ENCODE assay signal across 8 mouse cellular contexts in genomic region chr15:85042361-85042954, GRCm38 (mm10). TPM values are rescaled to one million over a fixed set of nuclear protein-coding genes. Genes with fewer than 3 reads are reported as not detected.
DNase-seq lines count a peak whose midpoint lies in the region; ATAC-seq lines count a peak whose summit lies in the region.

No protein-coding gene starts in this region.

- H3K9ac ChIP-seq in embryonic facial prominence, embryonic 14.5 days (ENCODE audit: low read depth, low read length): 0 out of 2 replicates have a peak overlapping the region, but pooled peaks have one; percentile 7
- no peak overlapping the region for H3K9ac ChIP-seq in heart, embryonic 11.5 days (ENCODE audit: low read depth, low read length)
- H3K9ac ChIP-seq in limb, embryonic 13.5 days: peak overlapping the region; percentile 37; the same call in 1 of the 2 replicates
- H3K9ac ChIP-seq in midbrain, embryonic 16.5 days (ENCODE audit: low read depth, low read length): peak overlapping the region; percentile 39; the same call in 1 of the 2 replicates

- WGBS in embryonic facial prominence, embryonic 14.5 days: 12% methylated on average over 4 of the region's 4 CpGs
- WGBS in heart, embryonic 11.5 days (ENCODE audit: insufficient replicate concordance): 16% methylated on average over 4 of the region's 4 CpGs
- WGBS in limb, embryonic 13.5 days: 10% methylated on average over 4 of the region's 4 CpGs
- 3% methylated on average over 4 of the region's 4 CpGs for WGBS in midbrain, embryonic 16.5 days

- peak overlapping the region; percentile 88 for H3K27ac ChIP-seq in embryonic facial prominence, embryonic 14.5 days (replicated peaks; ENCODE audit: low read depth, low read length)
- H3K27ac ChIP-seq in heart, embryonic 11.5 days (ENCODE audit: low read depth, low read length): peak overlapping the region; percentile 74
- H3K27ac ChIP-seq in limb, embryonic 13.5 days: peak overlapping the region; percentile 86
- peak overlapping the region; percentile 80 for H3K27ac ChIP-seq in midbrain, embryonic 16.5 days (ENCODE audit: low read length)

- ATAC-seq in embryonic facial prominence, embryonic 14.5 days (ENCODE audit: low read depth): peak; percentile 89
- ATAC-seq in heart, embryonic 11.5 days (replicated peaks; ENCODE audit: insufficient number of reproducible peaks, low FRiP score, low TSS enrichment): peak; percentile 53; the same call in 1 of the 2 replicates
- peak; percentile 80 for ATAC-seq in limb, embryonic 13.5 days (ENCODE audit: low FRiP score, low read depth)
- ATAC-seq in midbrain, embryonic 16.5 days: peak; percentile 85

- H3K27me3 ChIP-seq in embryonic facial prominence, embryonic 14.5 days (replicated peaks; ENCODE audit: control insufficient read depth, insufficient read depth, low read length): no peaks in the 10 kb centered on the region
- H3K27me3 ChIP-seq in heart, embryonic 11.5 days (ENCODE audit: control insufficient read depth, insufficient read depth, low read length): no peaks in the 10 kb centered on the region
- no peaks in the 10 kb centered on the region for H3K27me3 ChIP-seq in limb, embryonic 13.5 days
- no peaks in the 10 kb centered on the region for H3K27me3 ChIP-seq in midbrain, embryonic 16.5 days (ENCODE audit: control insufficient read depth, insufficient read depth, low read depth, low read length)

- H3K36me3 ChIP-seq in embryonic facial prominence, embryonic 14.5 days (ENCODE audit: control insufficient read depth, insufficient read depth, low read length): peaks cover 17% of the 10 kb centered on the region; the same call in 1 of the 2 replicates
- no peaks in the 10 kb centered on the region for H3K36me3 ChIP-seq in heart, embryonic 11.5 days (ENCODE audit: control insufficient read depth, insufficient read depth, low read length)
- H3K36me3 ChIP-seq in limb, embryonic 13.5 days: peaks cover 25% of the 10 kb centered on the region
- H3K36me3 ChIP-seq in midbrain, embryonic 16.5 days (ENCODE audit: control insufficient read depth, insufficient read depth, low read length): peaks cover 6% of the 10 kb centered on the region

- H3K9me3 ChIP-seq in embryonic facial prominence, embryonic 14.5 days (ENCODE audit: control insufficient read depth, low read length): no peaks in the 10 kb centered on the region
- H3K9me3 ChIP-seq in heart, embryonic 11.5 days (replicated peaks; ENCODE audit: control insufficient read depth, low read length): no peaks in the 10 kb centered on the region
- H3K9me3 ChIP-seq in limb, embryonic 13.5 days: no peaks in the 10 kb centered on the region
- no peaks in the 10 kb centered on the region for H3K9me3 ChIP-seq in midbrain, embryonic 16.5 days (replicated peaks; ENCODE audit: control insufficient read depth, low read length, poor library complexity, severe bottlenecking)

- peaks cover 29% of the 10 kb centered on the region for H3K4me1 ChIP-seq in embryonic facial prominence, embryonic 14.5 days (ENCODE audit: control insufficient read depth, insufficient read depth, low read length)
- H3K4me1 ChIP-seq in heart, embryonic 11.5 days (ENCODE audit: control insufficient read depth, insufficient read depth, low read length): peaks cover 31% of the 10 kb centered on the region
- H3K4me1 ChIP-seq in limb, embryonic 13.5 days: peaks cover 72% of the 10 kb centered on the region
- H3K4me1 ChIP-seq in midbrain, embryonic 16.5 days (ENCODE audit: control insufficient read depth, insufficient read depth, low read length): peaks cover 36% of the 10 kb centered on the region

- DNase-seq in 3T3-L1 (ENCODE audit: low read depth, low spot score) (peak; percentile 94), adipocyte (ENCODE audit: low spot score) (peak; percentile 78)
- peak; percentile 93 for DNase-seq in embryonic facial prominence, embryonic 14.5 days (ENCODE audit: low spot score)
- DNase-seq in kidney, adult 9 months: peak; percentile 63
- DNase-seq in spleen, postnatal 36 days (ENCODE audit: low spot score in 2 of 2): peak; percentile 63 to 72

- H3K4me2 ChIP-seq in embryonic facial prominence, embryonic 14.5 days (ENCODE audit: low read depth, low read length): no peak overlapping the region
- no peak overlapping the region for H3K4me2 ChIP-seq in heart, embryonic 11.5 days
- peak overlapping the region; percentile 52 for H3K4me2 ChIP-seq in limb, embryonic 13.5 days (replicated peaks)
- peak overlapping the region; percentile 20; the same call in 1 of the 2 replicates for H3K4me2 ChIP-seq in midbrain, embryonic 16.5 days (ENCODE audit: low read length)

- H3K4me3 ChIP-seq in embryonic facial prominence, embryonic 14.5 days (ENCODE audit: low read depth, low read length): no peak overlapping the region
- H3K4me3 ChIP-seq in heart, embryonic 11.5 days (ENCODE audit: low read depth, low read length): no peak overlapping the region
- H3K4me3 ChIP-seq in limb, embryonic 13.5 days: no peak overlapping the region
- H3K4me3 ChIP-seq in midbrain, embryonic 16.5 days (ENCODE audit: low read depth, low read length): no peak overlapping the region

RNA-seq across cellular contexts. Expression of gene Fam118a, which starts 13.7 kb away (rescaled TPM):
- 21.9 and 23.1 TPM in 2 replicates for polyA plus RNA-seq in embryonic facial prominence, embryonic 14.5 days (2014; fragmentation: Nextera tagmentation; extraction: Ambion mirVana)
- 16.2 and 20.1 TPM in 2 replicates for polyA plus RNA-seq in heart, embryonic 11.5 days (2014; fragmentation: Nextera tagmentation; extraction: Ambion mirVana)
- 27.1 and 28.3 TPM in 2 replicates for polyA plus RNA-seq in limb, embryonic 13.5 days (2015; fragmentation: Nextera tagmentation; extraction: Ambion mirVana)
- polyA plus RNA-seq in midbrain, embryonic 16.5 days (2015; fragmentation: Nextera tagmentation; extraction: Ambion mirVana): 28.5 and 34.7 TPM in 2 replicates

RNA-seq across cellular contexts. Expression of gene Upk3a, which starts 25.5 kb away (rescaled TPM):
- 8.3 and 13.0 TPM in 2 replicates for polyA plus RNA-seq in embryonic facial prominence, embryonic 14.5 days (2014; fragmentation: Nextera tagmentation; extraction: Ambion mirVana)
- not detected in 2 replicates for polyA plus RNA-seq in heart, embryonic 11.5 days (2014; fragmentation: Nextera tagmentation; extraction: Ambion mirVana)
- not detected in 2 replicates for polyA plus RNA-seq in limb, embryonic 13.5 days (2015; fragmentation: Nextera tagmentation; extraction: Ambion mirVana)
- polyA plus RNA-seq in midbrain, embryonic 16.5 days (2015; fragmentation: Nextera tagmentation; extraction: Ambion mirVana): 0.77 and 1.1 TPM in 2 replicates

RNA-seq across cellular contexts. Expression of gene 5031439G07Rik, which starts 54.1 kb away (rescaled TPM):
- 9.2 and 11.1 TPM in 2 replicates for polyA plus RNA-seq in embryonic facial prominence, embryonic 14.5 days (2014; fragmentation: Nextera tagmentation; extraction: Ambion mirVana)
- polyA plus RNA-seq in heart, embryonic 11.5 days (2014; fragmentation: Nextera tagmentation; extraction: Ambion mirVana): 4.6 and 8.1 TPM in 2 replicates
- polyA plus RNA-seq in limb, embryonic 13.5 days (2015; fragmentation: Nextera tagmentation; extraction: Ambion mirVana): 8.0 and 9.1 TPM in 2 replicates
- polyA plus RNA-seq in midbrain, embryonic 16.5 days (2015; fragmentation: Nextera tagmentation; extraction: Ambion mirVana): 24.5 and 25.9 TPM in 2 replicates

Comparison
In these comparisons a context has a peak if more than half of its experiments do, and no peak if none do; other contexts are left out.
1. H3K4me2 ChIP-seq: peak in limb, embryonic 13.5 days (single experiment) and midbrain, embryonic 16.5 days (single experiment); none in embryonic facial prominence, embryonic 14.5 days (single experiment) and heart, embryonic 11.5 days (single experiment).
2. Peak in every context shown above with its lines, with median percentiles within 50 percentile points of each other: DNase-seq, ATAC-seq and H3K27ac ChIP-seq.